Mouse (Mus musculus) neural tube, embryonic 10.5 days (tissue): ENCODE results near the gene Wdr4.
"Not testable (repeated sequence)": the region's sequence is repeated elsewhere in the genome, so short reads cannot be mapped to it uniquely, and the experiment has no call there.

Experiments
- DNase-seq: peaks from one replicate; pipeline ENCODE4 v3.0.0-alpha.2; 2017; ENCODE audit warnings: low spot score; ENCODE audit errors: extremely low spot score

Gene Wdr4

DNA sequence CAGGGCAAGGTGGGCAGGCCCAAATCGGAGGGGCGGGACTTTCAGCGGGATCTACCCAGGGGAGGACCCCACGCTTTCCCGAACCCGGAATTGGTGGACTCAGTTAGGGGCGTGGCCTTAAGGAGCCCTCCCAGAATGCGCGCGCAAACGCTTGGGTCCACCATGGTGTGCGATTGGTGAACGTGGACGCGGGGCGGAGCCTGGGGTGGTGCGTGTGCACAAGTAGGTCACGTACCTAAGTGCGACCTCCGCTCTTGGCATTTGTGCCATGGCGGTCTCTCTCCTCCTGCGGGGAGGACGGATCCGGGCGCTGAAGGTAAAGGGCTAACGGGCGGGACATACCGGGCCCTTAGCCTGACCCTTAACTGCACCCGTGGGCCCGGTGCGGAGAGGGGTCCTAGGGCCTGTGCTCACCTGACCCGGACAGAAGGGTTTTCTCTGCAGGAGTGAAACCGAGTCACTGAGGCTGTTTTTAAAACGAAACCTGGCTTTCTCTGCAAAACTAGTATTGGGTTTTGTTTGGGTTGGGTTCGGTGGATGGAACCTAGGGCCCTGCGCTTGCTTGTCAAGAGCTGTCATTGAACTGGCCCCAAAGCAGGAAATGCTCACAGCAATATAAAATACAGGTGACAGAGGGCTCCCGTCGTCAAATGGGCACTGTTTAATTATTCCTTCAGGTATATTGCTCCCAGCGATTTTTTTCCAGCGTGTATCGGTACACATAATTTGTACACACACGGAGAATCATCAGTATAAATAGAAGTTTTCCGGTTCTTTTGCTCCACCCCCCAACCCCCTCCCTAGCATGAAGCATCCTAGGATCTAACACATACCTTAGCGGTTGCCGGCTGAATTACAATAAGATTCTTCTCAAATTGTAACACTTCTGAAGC is at the start of gene Wdr4, which contains the start of gene Ndufv3:
Gene Wdr4, minus strand, starts transcription at position 35 of the 893 bp plus-strand sequence.
Gene Ndufv3, plus strand, starts transcription at position 170 of the 893 bp plus-strand sequence.
- DNase-seq = peak; percentile 92

DNA sequence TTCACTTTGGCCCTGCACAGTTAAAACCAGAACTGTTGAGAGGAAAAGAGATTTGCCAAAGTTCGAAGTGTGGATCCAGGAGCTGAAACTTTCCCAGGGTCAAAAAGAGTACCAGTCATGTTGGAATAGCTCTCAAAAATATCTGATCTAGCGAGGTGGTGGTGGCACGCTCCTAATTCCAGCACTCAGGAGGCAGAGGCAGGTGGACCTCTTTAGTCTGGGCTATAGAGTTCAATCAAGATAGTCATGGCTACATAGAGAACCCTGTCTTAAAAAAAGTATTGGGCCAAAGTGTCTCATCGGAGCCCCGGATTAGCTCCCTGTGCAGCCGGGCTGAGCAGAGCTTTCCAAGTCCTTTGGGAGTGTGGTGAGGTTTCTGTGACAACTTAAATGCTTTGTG is 46.5 kb upstream of the Wdr4 start:
- DNase-seq = no peak

DNA sequence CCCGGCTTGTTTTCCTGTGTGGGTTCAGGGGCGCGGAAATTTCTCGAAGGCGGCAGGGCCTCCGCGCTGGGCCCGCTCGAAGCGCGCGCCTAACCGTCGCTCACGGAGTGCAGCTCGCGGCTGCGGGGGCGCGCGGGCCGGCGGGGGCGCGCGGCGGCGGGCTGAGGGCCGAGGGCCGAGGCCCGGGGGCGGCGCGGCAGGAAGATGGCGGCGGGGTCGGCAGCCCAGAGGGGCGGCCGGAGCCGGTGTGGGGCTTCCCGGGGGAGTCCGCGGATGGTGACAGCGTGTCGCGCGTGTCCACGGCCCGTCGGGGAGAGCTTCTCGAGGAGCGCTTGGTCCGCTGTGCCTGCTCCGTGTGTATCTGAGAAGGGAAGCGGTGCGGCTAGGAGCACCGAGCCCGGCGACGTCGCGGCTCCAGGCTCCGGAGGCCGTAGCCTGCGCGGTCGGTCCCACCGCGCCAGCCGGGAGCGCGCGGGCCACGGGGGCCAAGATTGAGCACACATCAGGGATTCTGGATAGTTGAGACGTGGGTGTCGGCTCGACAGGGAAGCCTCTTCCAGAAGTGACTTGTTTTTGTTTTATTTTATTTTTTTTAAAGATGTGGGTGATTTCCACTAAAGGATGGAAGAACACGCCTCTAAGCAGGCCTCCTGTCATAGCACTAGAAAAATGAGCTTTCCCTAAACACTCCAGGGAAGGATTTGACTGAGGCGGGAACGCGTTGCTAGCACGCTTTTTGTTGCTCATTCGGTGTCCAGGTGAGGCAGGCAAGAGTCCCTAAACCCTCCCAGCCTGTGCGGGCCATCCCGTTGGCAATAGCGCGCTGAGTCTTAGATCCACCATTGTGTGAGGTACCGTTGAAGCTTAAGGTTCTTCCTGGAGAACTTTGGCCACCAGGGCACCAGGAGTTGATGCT is 45.6 kb upstream of the Wdr4 start:
- DNase-seq = peak; percentile 84

DNA sequence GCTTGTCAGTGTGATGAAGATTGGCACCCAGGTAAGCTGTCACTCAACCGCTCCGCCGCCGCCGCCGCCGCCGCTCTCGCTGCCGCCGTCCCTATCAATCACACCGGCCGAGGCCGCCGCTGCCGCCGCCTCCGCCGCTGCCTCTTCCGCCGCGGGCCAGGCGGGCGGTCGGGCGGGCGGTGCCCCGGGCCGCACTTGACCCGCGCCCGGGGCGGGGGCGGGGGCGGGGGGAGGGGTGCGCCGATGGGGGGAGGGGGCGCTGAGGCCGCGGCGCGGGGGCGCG is 45.0 kb upstream of the Wdr4 start:
- no peak for DNase-seq

DNA sequence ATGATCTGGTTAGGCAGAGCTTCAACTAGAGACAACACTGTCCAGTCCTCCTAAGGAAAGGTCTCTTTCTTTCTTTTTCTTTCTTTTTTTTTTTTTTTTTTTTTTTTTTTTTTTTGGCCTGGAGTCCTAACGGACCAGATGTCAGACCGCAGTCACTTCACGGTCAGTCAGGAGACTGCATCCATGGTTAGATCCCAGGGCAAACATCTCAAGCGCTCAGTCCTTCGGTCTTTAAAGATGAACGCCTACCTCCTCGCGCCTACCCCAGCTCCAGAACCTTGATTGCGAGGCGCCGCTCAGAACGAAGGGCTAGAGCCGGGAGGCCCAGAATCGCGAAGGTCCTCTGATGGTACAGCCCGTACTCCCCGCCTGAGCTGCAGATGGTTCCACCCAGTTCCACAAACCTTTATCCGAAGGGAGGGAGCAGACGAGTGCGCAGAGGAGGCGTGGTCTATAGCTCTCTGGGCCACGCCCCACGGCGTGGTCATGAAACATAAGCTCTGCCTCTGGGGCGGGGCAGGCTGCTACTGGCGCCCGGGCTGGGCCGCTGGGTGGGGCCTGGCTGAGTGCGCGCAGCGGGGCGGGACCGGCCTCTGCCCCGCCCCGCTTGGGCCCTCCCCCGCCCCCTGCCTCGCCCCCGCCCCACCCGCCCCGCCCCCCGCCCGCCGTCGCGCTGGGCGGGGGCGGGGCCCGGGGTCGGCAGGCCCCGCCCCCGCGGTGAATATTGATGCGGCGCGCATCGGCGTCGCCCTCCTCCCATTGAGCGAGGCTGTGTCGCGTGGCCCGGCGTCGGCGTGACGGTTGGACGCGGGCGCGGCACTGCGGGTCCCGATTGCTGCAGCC is 44.5 kb upstream of the Wdr4 start, which contains the start of gene Pknox1:
Gene Pknox1, plus strand, starts transcription at position 720 of the 843 bp plus-strand sequence.
- peak; percentile 97 for DNase-seq

DNA sequence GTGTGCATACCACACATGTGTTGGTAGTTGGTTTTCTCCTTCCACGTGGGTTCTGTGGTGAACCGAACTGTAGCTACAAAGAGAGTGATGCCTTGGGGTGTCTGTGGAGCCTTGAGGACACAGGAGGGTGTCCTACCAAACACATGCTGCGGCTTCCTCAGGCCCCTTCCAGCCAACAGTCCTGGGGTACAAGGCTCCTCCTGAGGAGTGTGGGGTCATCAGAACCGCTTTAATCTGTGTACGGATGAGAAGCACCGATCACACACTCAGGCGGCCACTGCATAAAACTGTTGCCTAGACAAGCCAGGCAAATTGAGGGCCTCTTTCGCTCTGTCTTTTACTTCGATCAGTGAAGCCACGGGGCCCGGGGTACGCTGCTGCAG is 43.8 kb upstream of the Wdr4 start:
- DNase-seq = peak; percentile 59

DNA sequence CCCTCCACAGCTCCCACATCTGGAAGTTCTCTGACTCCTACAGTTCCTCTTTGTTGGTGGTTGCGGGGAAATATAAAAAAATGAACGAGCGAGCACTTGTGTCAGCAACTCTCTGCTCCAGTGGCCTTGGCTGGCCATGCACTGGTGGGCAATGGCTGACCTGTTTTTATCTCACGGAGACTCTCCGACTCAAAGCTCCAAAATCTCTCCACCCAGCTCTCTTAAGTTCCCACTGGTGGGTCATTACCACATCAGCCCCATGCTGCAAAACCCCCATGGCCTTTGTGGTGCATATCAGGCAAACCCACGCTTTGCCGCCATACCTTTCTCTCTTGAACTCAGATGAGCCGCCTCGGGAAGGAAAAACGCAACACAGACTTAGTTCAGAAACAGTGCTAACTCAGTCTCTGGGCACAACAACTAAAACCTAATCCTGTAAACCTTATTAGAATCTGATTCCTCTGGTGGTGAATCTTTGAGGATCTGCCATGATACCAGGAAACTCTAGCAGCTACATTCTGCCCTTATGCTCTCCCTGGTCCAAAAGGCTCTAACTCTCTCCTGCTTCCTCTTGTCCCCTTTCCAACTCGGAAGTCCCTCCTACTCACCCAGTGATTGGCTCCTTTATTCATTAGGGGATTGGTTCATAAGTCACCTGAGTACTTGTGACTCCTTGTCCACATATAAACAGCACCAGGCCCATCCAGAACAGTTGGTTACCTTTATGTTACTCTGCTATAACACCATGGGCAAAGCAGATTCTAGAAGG is 39.4 kb upstream of the Wdr4 start:
- no peak for DNase-seq

DNA sequence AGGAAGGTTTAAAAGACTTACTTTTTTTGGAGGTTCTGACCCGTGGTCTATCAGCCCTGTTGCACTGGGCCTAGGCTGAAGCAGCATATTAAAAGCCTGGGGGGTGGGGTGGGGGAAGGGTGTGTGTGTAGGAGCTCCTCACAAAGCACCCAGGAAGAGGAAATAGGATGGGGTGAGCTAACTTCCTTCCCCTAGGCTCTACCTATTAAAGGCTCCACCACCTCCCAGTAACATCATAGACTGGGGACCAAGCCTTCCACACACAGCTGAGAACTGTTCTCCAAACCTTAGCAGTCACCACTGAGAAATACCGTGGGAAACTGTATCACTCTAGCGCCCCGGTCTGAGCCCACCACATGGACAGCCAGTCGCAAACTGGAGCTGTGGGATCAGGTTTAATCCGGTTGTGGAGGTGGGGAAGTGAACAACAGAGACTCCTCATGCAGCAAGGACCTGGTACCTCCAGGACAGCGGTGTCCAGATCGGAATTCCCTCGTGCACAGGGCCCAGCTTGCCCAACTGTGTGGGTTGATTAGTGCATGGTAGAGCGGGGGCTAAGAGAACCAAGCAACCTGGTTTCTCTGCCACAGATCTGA is 38.3 kb upstream of the Wdr4 start:
- peak; percentile 29 for DNase-seq

DNA sequence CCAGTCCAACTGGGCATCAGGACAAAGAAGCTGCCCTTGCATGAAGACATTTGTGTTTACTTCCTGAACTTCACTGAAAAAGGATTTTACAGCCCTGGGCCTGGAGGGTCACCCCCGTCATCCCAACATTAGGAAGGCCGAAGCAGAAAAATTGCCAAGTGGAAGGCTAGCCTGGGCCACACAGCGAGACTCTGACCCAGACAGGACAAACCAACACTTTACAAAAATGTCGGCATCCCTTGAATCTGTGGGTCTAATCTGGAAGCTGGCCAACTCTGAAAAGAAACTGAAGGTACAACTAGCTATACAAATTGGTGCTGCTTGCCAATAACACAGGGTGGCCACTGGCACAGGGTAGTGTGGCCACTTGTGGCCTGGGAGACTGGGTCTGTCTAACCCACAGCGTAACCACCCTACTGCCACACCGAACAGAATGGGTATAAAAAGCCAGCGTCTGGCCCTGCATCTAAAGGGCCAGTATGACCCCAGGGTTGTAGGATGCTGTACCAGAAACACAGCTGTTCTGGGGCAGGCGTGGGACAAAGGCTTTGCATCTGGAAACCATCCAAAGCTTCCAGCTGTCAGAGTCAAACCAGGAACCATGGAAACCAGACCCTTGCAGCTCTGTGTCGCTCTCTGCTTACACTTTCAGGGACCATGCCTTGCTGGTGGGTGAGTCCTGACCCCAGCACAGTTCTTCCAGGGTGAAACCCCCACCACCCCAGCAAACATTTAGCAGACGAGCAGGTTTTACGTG is 37.5 kb upstream of the Wdr4 start:
- peak; percentile 67 for DNase-seq

DNA sequence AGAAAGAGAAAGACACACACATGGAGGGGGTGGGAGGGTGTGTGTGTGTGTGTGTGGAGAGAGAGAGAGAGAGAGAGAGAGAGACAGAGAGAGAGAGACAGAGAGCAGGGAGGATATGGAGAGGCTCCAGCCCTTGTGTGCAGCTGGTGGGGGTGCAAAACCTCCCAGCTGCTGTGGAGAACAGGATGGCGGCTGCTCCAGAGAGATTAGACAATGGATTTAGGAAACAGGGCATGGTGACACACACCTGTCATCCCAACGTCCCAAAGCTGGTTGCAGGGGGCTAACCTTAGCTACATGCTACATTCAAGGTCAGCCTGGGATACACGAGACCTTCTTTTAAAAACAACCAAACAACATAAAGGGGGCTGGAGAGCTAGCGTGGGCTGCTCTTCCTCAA is 36.5 kb upstream of the Wdr4 start:
- no peak for DNase-seq

DNA sequence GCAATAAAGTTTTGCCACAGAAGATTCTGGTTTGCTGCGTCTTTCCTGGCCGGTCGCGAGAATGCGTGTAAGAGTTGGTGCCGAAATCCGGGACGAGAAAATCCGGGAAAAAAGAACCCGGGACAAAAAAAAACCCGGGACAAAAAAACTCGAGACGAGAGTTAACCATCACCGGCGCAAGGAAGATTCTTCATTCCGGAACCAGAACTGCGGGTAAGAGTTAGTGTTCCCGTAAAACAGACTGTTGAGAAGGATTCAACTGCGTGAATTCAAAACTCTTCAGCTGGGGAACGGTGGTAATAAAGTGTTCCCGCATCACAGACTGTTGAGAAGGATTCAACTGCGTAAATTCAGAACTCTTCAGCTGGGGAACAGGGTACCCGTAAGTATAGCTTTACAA is 32.8 kb upstream of the Wdr4 start:
- not testable (repeated sequence) for DNase-seq

DNA sequence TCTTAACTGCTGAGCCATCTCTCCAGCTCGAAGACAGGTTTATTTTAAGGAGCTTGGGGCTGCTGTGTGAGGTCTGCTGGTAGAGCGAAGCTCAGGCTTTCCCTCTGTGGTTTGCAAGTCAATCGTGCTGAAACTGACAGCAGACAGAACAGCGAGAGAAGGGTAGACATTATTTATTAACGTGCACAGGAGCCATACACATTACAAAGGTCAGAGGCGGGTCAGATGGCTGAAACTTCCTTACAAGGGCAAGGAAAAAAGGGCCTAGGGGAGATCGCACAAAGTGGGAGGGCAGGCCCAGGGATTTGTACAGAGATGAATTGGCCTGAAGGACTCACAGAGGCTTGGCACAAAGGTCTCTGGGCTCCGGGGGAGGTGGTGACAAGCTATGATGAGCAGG is 29.6 kb upstream of the Wdr4 start:
- DNase-seq = peak; percentile 28

DNA sequence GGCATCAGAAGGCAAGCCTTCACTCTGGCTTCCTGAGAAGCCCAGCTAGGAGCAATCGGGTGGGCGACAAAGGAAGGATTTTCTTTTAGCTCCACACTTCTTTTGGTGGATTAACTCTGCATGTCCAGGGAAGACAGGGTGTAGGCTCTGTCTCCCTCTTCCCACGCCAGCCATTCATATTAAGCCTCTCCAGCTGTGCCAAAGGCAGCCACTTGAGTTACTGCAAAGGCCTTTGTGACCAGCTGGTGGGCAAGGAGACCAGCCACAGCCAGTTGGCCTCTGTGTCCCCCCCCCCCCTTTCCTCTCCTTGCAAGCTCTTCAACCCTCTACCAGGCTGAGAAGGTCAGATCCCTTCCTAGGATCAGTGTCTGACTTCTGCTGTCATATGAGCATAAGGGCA is 28.2 kb upstream of the Wdr4 start:
- no peak for DNase-seq

DNA sequence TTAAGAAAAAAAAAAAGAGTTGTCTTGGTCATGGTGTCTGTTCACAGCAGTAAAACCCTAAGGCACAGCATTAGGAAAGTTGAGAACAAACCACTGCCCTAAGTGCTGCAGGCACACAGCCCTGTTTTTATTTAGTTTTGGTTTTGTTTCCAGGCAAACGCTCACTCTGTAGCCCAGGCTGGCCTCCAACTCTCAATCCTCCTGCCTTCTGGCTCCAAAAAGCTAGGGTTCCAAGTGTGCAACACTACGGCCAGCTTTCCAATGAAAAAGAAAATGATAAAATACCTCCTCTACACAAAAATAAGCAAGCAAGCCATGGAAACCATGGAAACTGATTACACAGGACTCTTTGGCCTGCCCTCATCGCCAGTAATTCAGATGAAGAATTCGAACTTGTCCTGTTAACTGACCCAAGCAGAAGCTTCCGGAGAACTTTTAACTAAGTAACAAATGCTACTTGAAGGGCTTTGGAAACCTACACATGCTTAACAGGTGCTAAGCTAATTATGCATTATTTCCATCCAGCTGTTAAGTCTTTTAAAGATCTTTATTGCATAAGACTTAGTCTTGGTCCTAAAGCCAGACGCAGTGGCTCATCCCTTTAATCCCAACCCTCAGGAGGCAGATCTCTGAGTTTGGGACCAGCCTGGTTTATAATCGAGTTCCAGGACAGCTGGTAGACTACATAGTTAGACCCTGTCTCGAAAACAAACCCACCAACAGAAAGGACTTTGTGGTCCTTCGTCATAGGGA is 26.8 kb upstream of the Wdr4 start:
- no peak for DNase-seq

DNA sequence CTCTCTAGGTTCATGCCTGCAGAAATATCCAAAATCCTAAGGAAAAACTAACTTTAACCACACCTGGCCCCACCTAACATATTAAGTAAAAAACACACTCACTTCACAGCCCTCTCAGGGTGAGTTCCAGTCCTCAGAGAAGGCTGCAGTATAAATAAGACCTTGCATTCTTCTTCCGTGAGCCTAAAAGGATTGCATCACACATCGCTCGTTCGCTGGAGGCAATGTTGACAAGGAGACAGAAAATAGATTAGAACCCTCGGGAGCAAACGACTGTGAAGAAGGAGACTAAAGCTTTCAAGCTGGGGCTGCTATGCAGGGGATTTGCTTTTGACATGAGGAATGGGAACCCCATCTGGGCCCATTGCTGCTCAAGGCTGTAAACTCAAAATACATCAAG is 23.8 kb upstream of the Wdr4 start:
- DNase-seq = no peak

DNA sequence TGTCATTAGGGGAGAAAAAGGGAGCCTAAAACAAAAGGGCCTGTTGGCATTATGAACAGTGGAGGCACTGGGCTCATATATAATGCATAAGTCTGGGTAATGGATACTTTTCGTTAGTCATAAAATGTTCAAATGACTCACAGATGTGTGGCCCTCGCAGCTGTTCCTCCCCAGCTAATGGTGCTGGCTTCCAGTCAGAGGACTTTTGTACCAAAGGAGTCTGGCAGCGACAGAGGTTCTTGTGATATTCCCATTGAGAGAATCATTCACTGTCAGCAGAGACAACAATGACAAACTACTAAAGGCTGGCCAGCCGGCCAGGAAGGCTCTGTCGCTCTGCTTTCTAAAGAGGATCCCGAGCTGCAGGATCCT is 21.7 kb upstream of the Wdr4 start:
- no peak for DNase-seq

DNA sequence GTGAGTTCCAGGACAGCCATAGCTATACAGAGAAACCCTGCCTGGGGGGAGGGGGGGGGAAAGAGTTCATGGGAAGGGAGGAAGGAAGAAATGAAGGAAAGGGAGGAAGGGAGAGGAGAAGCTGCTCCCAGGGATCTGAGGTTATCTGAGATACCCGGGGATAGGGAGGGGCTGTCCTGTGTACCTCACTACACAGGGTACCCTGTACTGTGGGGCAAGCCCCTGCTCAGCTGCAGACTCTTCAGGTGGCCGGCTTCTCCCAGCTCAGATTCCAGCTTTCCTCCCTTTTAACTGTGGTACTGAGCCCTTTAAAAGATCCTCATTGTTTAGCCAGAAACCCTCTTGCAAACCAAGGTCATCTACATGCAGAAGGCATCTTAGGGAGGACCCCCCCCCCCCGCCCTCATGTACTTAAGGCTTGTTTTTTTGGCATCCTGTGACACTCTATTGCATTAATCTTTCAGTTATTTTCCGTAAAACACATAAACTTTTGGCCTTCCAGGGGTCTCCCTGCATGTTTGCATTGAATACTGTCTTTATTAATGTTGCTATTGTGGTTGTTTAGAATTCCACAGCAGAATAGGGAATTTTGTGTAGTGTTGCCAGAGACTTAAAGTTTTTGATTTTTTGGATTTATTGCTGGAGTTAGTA is 21.2 kb upstream of the Wdr4 start:
- no peak for DNase-seq

DNA sequence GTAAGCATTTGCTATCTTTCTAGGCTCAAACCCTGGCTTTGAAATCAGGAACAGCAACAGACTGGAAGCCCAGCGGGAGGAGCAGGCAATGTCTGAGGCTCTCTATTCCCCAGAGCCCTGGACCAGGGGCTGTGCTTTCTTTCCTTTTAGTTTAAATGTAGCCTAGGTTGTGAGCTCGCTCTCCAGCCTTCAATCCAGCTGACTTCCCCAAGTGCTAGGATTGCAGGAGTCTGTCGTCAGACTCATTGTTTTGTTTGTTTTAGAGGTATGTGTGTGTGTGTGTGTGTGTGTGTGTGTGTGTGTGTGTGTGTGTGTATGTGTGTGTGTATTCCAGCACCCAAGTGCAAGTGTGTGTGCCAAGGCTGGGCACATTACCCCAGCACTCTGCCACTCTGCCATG is 20.3 kb upstream of the Wdr4 start:
- no peak for DNase-seq
